Mouse (Mus musculus) stomach, embryonic 14.5 days (tissue): ENCODE data around the gene Olfr1392. TPM values are rescaled to one million over a fixed set of nuclear protein-coding genes. Genes with fewer than 3 reads are reported as not detected.

Source experiments
- ATAC-seq: fragments of 200-750 bp; cut with Nextera tagmentation; 2 replicates; pipeline ENCODE4 v1.8.0; 2017; ENCODE audit warnings: low read depth, moderate TSS enrichment; ENCODE audit not compliant: insufficient number of reproducible peaks, insufficient read depth, low FRiP score
- H3K27ac ChIP-seq: fragments of 300-500 bp; sonication (generic); 2 replicates; pipeline ENCODE4 v1.5.1; 2014; ENCODE audit warnings: mild to moderate bottlenecking, low read length, moderate library complexity, mixed read lengths
- H3K27me3 ChIP-seq: fragments of 300-500 bp; sonication (generic); 2 replicates; pipeline ENCODE4 v1.6.1; 2014; ENCODE audit warnings: low read length, control low read depth, mixed read lengths; ENCODE audit not compliant: control insufficient read depth, insufficient read depth
- H3K36me3 ChIP-seq: fragments of 300-500 bp; sonication (generic); 2 replicates; pipeline ENCODE4 v1.6.1; 2014; ENCODE audit warnings: mild to moderate bottlenecking, control low read depth, low read length, moderate library complexity, mixed read lengths; ENCODE audit not compliant: control insufficient read depth, insufficient read depth
- H3K4me1 ChIP-seq: fragments of 300-500 bp; sonication (generic); 2 replicates; pipeline ENCODE4 v1.6.1; 2014; ENCODE audit warnings: low read length, control low read depth, mixed read lengths; ENCODE audit not compliant: control insufficient read depth, insufficient read depth
- H3K4me2 ChIP-seq: fragments of 300-500 bp; sonication (generic); replicated peaks from 2 replicates; pipeline ENCODE4 v1.6.1; 2014; ENCODE audit warnings: low read depth, low read length, control low read depth
- H3K4me3 ChIP-seq: fragments of 300-500 bp; sonication (generic); 2 replicates; pipeline ENCODE4 v1.5.1; 2014; ENCODE audit warnings: low read depth, low read length, control low read depth
- H3K9ac ChIP-seq: fragments of 300-500 bp; sonication (generic); replicated peaks from 2 replicates; pipeline ENCODE4 v1.6.1; 2014; ENCODE audit warnings: low read depth, mild to moderate bottlenecking, control low read depth, low read length, moderate library complexity, mixed read lengths
- H3K9me3 ChIP-seq: fragments of 300-500 bp; sonication (generic); 2 replicates; pipeline ENCODE4 v1.6.1; 2016; ENCODE audit warnings: low read depth, low read length, control low read depth; ENCODE audit not compliant: control insufficient read depth
- WGBS: fragments of 180-500 bp; shearing (Covaris S2); extraction: QIAGEN DNeasy Blood & Tissue Kit; methylation state at CpG from one replicate; pipeline ENCODE4 v1.1.7; 2014; 5-methylcytosine and 5-hydroxymethylcytosine counted together
- polyA plus RNA-seq: library from polyadenylated mRNA; unstranded; fragments of >200 nt; fragmentation: Nextera tagmentation; extraction: Ambion mirVana; gene quantifications from 2 replicates; pipeline ENCODE4 v1.2.1, GENCODE M21; 2014

The Olfr1392 gene
- polyA plus RNA-seq, 1 experiment from 2014 or later, result 0.13 TPM

DNA sequence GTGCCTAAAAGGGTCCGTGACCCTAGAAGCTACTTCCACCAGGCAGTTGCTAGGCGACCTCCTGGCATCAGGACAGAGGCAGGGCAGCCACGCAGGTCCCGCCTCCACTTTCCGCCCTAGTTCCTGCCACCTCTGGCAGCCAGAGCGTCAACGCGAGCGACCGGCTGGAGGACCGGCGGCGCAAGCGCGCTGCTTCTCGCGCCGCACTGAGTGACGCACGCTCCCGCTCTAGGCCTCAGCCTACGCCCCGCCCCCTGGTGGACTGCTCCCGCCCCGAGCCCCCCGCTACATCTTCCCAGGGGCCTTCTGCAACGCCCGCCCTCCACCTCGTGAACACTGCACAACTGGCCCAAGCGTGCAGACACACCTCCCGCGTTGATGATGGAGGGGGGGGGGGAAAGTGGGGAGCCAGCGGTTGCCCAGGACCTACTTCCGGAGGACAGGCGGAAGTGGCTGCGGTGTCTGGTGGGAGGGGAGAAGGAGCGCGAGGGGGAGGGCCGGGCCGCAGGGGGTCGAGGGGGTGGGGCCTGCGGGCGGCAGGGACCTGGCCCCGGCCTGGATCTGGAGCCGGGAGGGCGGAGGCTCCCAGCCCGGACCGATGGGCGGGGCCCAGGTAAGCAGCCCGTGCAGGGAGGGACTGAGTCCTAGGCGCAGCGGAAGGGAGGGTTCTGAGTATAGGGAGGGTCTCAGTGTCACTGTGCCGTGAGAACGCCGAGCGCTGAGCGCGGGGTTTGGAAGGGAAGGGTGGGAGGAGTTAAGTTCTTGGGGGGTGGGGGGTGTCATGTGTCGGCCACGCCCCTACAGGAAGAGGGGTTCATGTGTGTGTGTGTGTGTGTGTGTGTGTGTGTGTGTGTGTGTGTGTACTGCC, 41.1 kb upstream of the Olfr1392 start, which contains the start of gene Mgat1:
Mgat1 (plus strand) TSS at position 465 of the 868 bp plus-strand sequence.
- Histone ChIP-seq H3K27me3 (no peaks in the 10 kb centered on the region), H3K9ac (peak within 1 kb of the TSS; percentile 42), H3K4me2 (peak within 1 kb of the TSS; percentile 62), H3K36me3 (no peaks in the 10 kb centered on the region), H3K9me3 (no peaks in the 10 kb centered on the region), H3K27ac (peak within 1 kb of the TSS; percentile 87), H3K4me1 (peaks cover 22% of the 10 kb centered on the region; the same call in 1 of the 2 replicates), H3K4me3 (peak within 1 kb of the TSS; percentile 43)
- ATAC-seq, result peak; percentile 93
- WGBS, result under 1% methylated on average over 57 of the region's 60 CpGs

DNA sequence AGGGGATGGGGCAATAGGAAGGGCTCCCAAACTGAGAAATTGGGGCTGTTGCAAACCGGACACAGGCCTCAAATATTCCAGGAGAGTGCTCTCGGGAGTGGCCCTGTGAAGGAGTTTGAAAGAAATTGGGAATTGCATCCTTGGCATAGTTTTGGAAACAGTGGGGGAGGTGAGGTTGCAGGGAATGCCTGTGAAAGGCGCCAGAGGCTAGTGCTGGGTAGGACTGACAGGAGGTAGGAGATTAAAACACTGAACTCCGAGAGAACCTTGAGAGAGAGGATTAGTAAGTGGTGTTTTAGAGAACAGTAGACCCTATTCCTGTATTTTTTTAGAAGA, 40.5 kb upstream of the Olfr1392 start:
- Histone ChIP-seq H3K9me3 (no peaks in the 10 kb centered on the region), H3K4me2 (peak overlapping the region; percentile 62), H3K27ac (peak overlapping the region; percentile 87), H3K4me1 (peaks cover 26% of the 10 kb centered on the region; the same call in 1 of the 2 replicates), H3K36me3 (no peaks in the 10 kb centered on the region), H3K4me3 (peak overlapping the region; percentile 43), H3K27me3 (no peaks in the 10 kb centered on the region), H3K9ac (no peak overlapping the region; the same call in 1 of the 2 replicates)
- no peak for ATAC-seq
- under 1% methylated on average over 4 of the region's 4 CpGs for WGBS

GRCm38 (mm10) chr11:49245176-49245575, 39.9 kb upstream of the Olfr1392 start:
- Histone ChIP-seq H3K4me3 (peak overlapping the region; percentile 43; the same call in 1 of the 2 replicates), H3K27me3 (no peaks in the 10 kb centered on the region), H3K9ac (no peak overlapping the region), H3K9me3 (no peaks in the 10 kb centered on the region), H3K36me3 (no peaks in the 10 kb centered on the region), H3K4me2 (peak overlapping the region; percentile 62), H3K4me1 (peaks cover 32% of the 10 kb centered on the region; the same call in 1 of the 2 replicates), H3K27ac (peak overlapping the region; percentile 87; the same call in 1 of the 2 replicates)
- WGBS, result 19% methylated on average over 7 of the region's 7 CpGs
- no peak for ATAC-seq

- peak overlapping the region; percentile 62 for H3K4me2 ChIP-seq
- H3K9me3 ChIP-seq, result no peaks in the 10 kb centered on the region
- H3K4me1 ChIP-seq, result peaks cover 32% of the 10 kb centered on the region; the same call in 1 of the 2 replicates
- no peak for ATAC-seq
- H3K9ac ChIP-seq, result no peak overlapping the region; the same call in 1 of the 2 replicates
- 33% methylated on average over 12 of the region's 12 CpGs for WGBS
- H3K4me3 ChIP-seq, result peak overlapping the region; percentile 43; the same call in 1 of the 2 replicates
- H3K27me3 ChIP-seq, result no peaks in the 10 kb centered on the region
- H3K36me3 ChIP-seq, result no peaks in the 10 kb centered on the region
- peak overlapping the region; percentile 48; the same call in 1 of the 2 replicates for H3K27ac ChIP-seq
Observed at GRCm38 (mm10) chr11:49245634-49246415, 39.3 kb upstream of the Olfr1392 start.

DNA sequence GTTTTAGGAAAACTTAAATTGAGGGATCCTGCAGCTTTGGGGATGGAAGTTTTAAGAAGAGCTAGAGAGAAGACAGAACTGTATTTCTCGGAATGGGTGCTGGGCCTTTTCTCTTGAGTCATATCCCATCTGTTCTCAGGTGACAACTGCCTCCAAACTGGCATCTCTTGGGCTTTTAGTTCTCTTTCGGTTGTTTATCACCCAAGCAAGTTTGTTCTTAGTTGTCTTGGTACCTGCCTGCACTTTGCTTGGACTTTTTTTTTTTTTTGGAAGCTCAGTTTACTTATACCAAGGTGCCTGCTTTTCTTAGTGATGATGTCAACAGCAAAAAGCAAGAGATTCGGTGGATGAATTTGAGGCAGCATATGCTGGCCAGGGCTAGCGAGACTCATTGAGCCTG, 38.6 kb upstream of the Olfr1392 start:
- Histone ChIP-seq H3K27ac (no peak overlapping the region), H3K4me1 (peaks cover 38% of the 10 kb centered on the region), H3K9me3 (no peaks in the 10 kb centered on the region), H3K4me3 (no peak overlapping the region), H3K9ac (no peak overlapping the region), H3K27me3 (no peaks in the 10 kb centered on the region), H3K36me3 (no peaks in the 10 kb centered on the region), H3K4me2 (no peak overlapping the region)
- no peak for ATAC-seq
- WGBS, result 81% methylated on average over 4 of the region's 4 CpGs

- no peak for ATAC-seq
- H3K9ac ChIP-seq, result no peak overlapping the region
- no peak overlapping the region for H3K4me2 ChIP-seq
- 20% methylated on average over 2 of the region's 2 CpGs for WGBS
- no peaks in the 10 kb centered on the region for H3K9me3 ChIP-seq
- no peak overlapping the region for H3K27ac ChIP-seq
- no peak overlapping the region for H3K4me3 ChIP-seq
- no peaks in the 10 kb centered on the region for H3K36me3 ChIP-seq
- peaks cover 45% of the 10 kb centered on the region for H3K4me1 ChIP-seq
- H3K27me3 ChIP-seq, result no peaks in the 10 kb centered on the region
Observed at GRCm38 (mm10) chr11:49247255-49247654, 37.8 kb upstream of the Olfr1392 start.

DNA sequence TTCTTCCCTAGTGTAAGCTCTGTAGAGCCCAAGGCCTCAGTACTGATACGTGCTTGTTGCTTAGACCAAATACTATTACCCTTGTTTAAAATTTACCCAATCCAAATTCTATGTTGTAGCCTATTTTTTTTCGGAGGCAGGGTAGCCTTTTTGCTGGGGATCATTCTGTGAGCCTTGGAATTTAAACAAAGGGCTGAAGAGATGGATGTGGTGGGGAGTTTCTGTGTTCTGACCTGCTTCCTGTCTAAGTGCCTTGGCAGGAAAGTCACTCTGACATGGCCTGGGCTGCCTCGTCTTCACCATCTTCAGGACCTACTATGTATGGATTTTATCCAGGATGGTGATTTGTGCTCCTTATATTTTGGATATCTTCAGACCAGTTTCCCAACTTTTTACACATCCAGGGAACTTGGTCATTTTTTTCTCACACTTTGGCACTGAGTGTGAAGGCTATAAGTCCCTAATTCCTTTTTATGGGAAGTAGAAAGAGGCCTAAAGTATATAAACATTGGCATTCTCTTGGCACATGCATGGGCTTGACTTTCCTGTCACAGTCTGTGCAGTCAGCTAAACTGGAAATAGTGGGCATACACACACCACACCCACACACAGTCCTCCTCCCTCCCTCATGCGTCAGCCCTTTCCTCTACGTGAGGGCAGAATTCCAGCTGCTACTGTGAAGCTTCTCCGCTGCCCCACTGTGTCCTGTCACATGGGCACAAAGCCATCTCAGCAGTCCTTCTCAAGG, 36.7 kb upstream of the Olfr1392 start:
- Histone ChIP-seq H3K27ac (peak overlapping the region; percentile 96; the same call in 1 of the 2 replicates), H3K27me3 (no peaks in the 10 kb centered on the region), H3K4me3 (no peak overlapping the region), H3K4me1 (peaks cover 46% of the 10 kb centered on the region), H3K9me3 (no peaks in the 10 kb centered on the region), H3K4me2 (no peak overlapping the region), H3K9ac (no peak overlapping the region), H3K36me3 (no peaks in the 10 kb centered on the region)
- ATAC-seq, result no peak
- 41% methylated on average over 6 of the region's 6 CpGs for WGBS
